Mouse (Mus musculus) cerebellum, adult 2 months (tissue): Measurements from ENCODE around the gene Gata2.

Experiments
- CTCF ChIP-seq: fragments of 200-500 bp; IDR thresholded peaks from 2 replicates; pipeline ENCODE4 v1.5.1; 2011; ENCODE audit warnings: low read depth, mild to moderate bottlenecking, control low read depth, low read length, moderate library complexity, borderline replicate concordance; ENCODE audit not compliant: insufficient read depth
- POLR2A ChIP-seq: fragments of 200-500 bp; IDR thresholded peaks from 2 replicates; pipeline ENCODE4 v1.6.1; 2011; ENCODE audit warnings: low read length, control low read depth, borderline replicate concordance; ENCODE audit not compliant: insufficient read depth

- TF ChIP-seq POLR2A = no peak
- TF ChIP-seq CTCF = no peak
Measured at GRCm38 (mm10) chr6:88204531-88205385, 11.1 kb downstream of the Gata2 start.
